Mouse (Mus musculus) forebrain, embryonic 10.5 days (tissue): ENCODE data around the gene Antxr1. TPM values are rescaled to one million over a fixed set of nuclear protein-coding genes. Genes with fewer than 3 reads are reported as not detected.
"Not testable (repeated sequence)": the region's sequence is repeated elsewhere in the genome, so short reads cannot be mapped to it uniquely, and the experiment has no call there.

ENCODE experiments used
- DNase-seq: peaks from one replicate; pipeline ENCODE4 v3.0.0-alpha.2; 2017; ENCODE audit warnings: low spot score; ENCODE audit errors: extremely low spot score
- H3K27ac ChIP-seq: fragments of 300-500 bp; sonication (generic); 2 replicates; pipeline ENCODE4 v1.5.1; 2016; ENCODE audit warnings: mild to moderate bottlenecking
- H3K27me3 ChIP-seq: fragments of 300-500 bp; sonication (generic); 2 replicates; pipeline ENCODE4 v1.6.1; 2016; ENCODE audit warnings: mild to moderate bottlenecking; ENCODE audit not compliant: poor library complexity, severe bottlenecking
- H3K36me3 ChIP-seq: fragments of 300-500 bp; sonication (generic); replicated peaks from 2 replicates; pipeline ENCODE4 v1.6.1; 2016; ENCODE audit warnings: mild to moderate bottlenecking, moderate library complexity
- H3K4me1 ChIP-seq: fragments of 300-500 bp; sonication (generic); 2 replicates; pipeline ENCODE4 v1.6.1; 2016
- H3K4me3 ChIP-seq: fragments of 300-500 bp; sonication (generic); 2 replicates; pipeline ENCODE4 v1.5.1; 2016; ENCODE audit warnings: mild to moderate bottlenecking, moderate library complexity
- H3K9me3 ChIP-seq: fragments of 300-500 bp; sonication (generic); 2 replicates; pipeline ENCODE4 v1.6.1; 2016; ENCODE audit warnings: mild to moderate bottlenecking, moderate library complexity
- WGBS: fragments of 180-500 bp; shearing (Covaris S2); methylation state at CpG from one replicate; pipeline ENCODE4 v1.1.7; 2016; 5-methylcytosine and 5-hydroxymethylcytosine counted together
- polyA plus RNA-seq: library from polyadenylated mRNA; unstranded; fragments of >200 nt; fragmentation: Nextera tagmentation; extraction: Ambion mirVana; gene quantifications from 2 replicates; pipeline ENCODE4 v1.2.1, GENCODE M21; 2016

Antxr1 gene
- polyA plus RNA-seq, 1 experiment from 2014 or later: 4.3 TPM

DNA sequence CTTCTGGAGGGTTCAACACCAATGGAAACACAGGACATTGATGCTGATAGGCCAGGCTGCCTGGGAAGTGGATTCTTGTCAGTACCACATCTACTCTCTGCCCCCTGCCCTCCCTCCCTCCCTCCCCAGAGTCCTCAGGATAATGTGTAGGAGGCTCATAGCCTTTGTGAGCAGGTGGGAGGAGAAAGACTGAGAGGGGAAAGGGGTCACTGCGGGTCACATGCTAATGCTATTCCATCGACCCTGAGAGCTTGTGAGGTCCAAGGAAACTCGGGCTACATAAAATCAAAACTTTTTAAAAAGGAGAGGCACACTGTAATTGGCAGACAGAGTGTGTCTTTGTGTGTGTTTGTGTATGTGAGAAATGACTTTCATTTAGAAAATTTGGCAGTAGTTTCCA is 236.4 kb downstream of the Antxr1 start:
- H3K27ac ChIP-seq: no peak overlapping the region
- H3K27me3 ChIP-seq: no peaks in the 10 kb centered on the region
- H3K9me3 ChIP-seq: no peaks in the 10 kb centered on the region
- 25% methylated on average over 3 of the region's 3 CpGs for WGBS
- no peaks in the 10 kb centered on the region for H3K36me3 ChIP-seq
- no peak for DNase-seq
- peaks cover 36% of the 10 kb centered on the region for H3K4me1 ChIP-seq
- no peak overlapping the region for H3K4me3 ChIP-seq

DNA sequence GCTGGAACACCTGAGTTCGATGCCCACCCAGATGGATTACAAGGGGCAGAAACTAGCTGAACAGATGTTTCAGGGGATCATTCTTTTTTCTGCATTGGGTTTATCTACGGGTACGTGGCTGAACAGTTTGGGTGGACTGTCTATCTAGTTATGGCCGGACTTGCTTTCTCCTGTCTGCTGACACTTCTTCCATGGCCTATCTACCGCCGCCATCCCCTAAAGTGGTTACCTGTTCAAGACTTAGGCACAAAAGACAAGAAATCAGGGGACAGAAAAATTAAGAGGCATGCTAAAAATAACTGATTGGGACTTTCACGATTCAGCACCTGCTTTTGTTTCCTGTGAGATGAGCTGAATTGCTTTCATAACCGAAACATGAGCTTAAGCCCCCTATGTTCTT is 242.0 kb downstream of the Antxr1 start:
- not testable (repeated sequence) for H3K4me1 ChIP-seq, DNase-seq, H3K4me3 ChIP-seq, H3K27me3 ChIP-seq, H3K9me3 ChIP-seq, H3K27ac ChIP-seq
- 94% methylated on average over 8 of the region's 8 CpGs for WGBS
- peaks cover 17% of the 10 kb centered on the region for H3K36me3 ChIP-seq

DNA sequence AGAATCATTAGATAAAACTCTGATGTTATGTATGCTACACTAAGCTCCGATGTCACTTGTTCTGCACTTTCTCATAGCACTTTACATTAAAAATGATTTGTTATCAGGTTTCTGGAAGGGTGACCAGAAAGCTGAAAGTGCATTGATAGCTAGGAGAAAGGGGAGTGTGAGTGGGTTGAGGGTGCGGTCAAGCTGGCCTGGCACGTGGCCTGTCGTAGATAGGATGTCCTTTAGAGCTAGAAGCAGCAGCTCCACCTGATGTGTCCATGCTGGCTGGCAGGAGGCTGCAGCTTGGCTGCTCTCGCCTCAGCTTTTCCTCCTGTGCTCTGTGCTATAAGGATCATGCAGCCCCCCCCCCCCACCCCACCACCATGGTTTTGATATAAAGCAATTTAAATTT is 243.1 kb downstream of the Antxr1 start:
- Histone ChIP-seq H3K9me3 (no peaks in the 10 kb centered on the region), H3K27me3 (no peaks in the 10 kb centered on the region), H3K27ac (no peak overlapping the region), H3K4me1 (no peaks in the 10 kb centered on the region), H3K36me3 (peaks cover 26% of the 10 kb centered on the region), H3K4me3 (no peak overlapping the region)
- DNase-seq: no peak
- WGBS: 90% methylated on average over 5 of the region's 5 CpGs

DNA sequence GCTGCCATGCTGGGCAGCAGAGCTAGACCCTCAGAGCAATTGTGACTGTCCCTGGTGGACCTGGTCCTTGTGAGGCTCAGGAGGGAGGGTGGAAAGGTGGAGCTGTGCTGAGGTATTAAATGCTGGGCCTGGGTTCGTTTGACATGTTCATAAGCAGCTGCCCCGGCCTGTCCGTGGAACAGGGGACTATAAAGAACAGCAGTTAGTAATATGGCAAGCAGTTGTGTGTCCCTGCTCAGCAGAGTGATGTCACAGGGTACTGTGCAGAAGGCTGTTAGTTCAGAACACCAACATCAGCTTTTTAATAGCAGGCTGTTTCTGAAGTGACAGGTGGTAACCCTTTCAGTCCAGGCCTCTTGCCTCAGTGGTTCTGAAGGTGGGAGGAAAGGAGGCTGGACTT is 244.7 kb downstream of the Antxr1 start:
- Histone ChIP-seq H3K27ac (no peak overlapping the region), H3K27me3 (no peaks in the 10 kb centered on the region), H3K4me3 (no peak overlapping the region), H3K36me3 (peaks cover 41% of the 10 kb centered on the region), H3K4me1 (no peaks in the 10 kb centered on the region), H3K9me3 (no peaks in the 10 kb centered on the region)
- DNase-seq: no peak
- WGBS: 85% methylated on average over 3 of the region's 3 CpGs

DNA sequence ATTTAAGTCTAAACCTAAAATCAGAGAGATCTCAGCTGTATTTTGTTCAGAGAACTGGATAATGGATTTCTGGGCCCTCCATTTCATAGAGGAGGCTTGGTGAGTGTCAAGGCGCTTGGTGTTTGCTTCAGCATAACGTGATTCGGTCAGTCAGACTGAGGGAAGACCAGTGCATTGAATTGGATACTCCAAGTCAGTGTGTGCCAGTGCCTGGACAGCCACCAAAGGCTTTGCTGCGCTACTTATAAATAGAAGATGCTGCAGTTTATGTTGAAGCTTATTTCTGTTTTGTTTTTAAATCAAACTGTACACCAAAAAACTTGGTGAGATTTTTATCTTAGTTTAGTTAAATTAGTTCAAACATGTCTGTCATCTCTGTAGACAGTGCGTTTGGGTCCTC is 247.3 kb downstream of the Antxr1 start:
- DNase-seq: no peak
- peaks cover 67% of the 10 kb centered on the region for H3K36me3 ChIP-seq
- no peak overlapping the region for H3K4me3 ChIP-seq
- H3K9me3 ChIP-seq: no peaks in the 10 kb centered on the region
- WGBS: 94% methylated on average over 5 of the region's 5 CpGs
- H3K27ac ChIP-seq: no peak overlapping the region
- no peaks in the 10 kb centered on the region for H3K4me1 ChIP-seq
- no peaks in the 10 kb centered on the region for H3K27me3 ChIP-seq

DNA sequence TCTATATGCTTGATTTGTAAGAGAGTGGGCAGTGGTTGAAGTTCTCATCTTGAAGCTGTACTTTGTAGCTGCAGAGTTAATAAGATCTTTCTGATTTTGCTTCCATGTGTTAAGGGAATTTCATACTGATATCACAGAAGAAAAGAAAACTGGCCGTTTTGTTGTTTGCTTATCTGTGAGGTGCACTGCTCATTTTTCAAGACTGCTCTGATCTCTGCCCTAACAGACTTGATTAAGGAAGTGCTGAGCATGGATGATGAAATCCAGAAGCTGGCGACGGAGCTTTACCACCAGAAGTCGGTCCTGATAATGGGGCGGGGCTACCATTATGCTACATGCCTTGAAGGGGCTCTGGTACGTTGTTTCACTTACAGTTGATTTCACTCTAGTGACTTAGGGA is 250.6 kb downstream of the Antxr1 start:
- Histone ChIP-seq H3K4me3 (no peak overlapping the region), H3K9me3 (no peaks in the 10 kb centered on the region), H3K36me3 (peaks cover 95% of the 10 kb centered on the region), H3K27me3 (no peaks in the 10 kb centered on the region), H3K4me1 (no peaks in the 10 kb centered on the region), H3K27ac (no peak overlapping the region)
- no peak for DNase-seq
- 86% methylated on average over 6 of the region's 6 CpGs for WGBS

Other genes starting within 250 kb of the Antxr1 start
- 0.09 and 0.19 TPM in 2 replicates for gene D6Ertd527e, start 231.1 kb downstream of the Antxr1 start, polyA plus RNA-seq
- not detected in 2 replicates for gene Gkn1, start 15.1 kb upstream of the Antxr1 start, polyA plus RNA-seq
- gene Gkn2, start 37.5 kb upstream of the Antxr1 start, polyA plus RNA-seq: not detected in 2 replicates
- gene Gkn3, start 53.1 kb upstream of the Antxr1 start, polyA plus RNA-seq: not detected in 2 replicates
- not detected in 2 replicates for gene Bmp10, start 93.2 kb upstream of the Antxr1 start, polyA plus RNA-seq
- gene Arhgap25, start 197.4 kb upstream of the Antxr1 start, polyA plus RNA-seq: 1.9 and 2.0 TPM in 2 replicates